Mouse (Mus musculus) liver, adult (tissue): Measurements from ENCODE around the gene Ablim2.

ENCODE experiments used
- GATA4 ChIP-seq: IDR thresholded peaks from 2 replicates; pipeline ENCODE4 v1.6.1; 2014; ENCODE audit warnings: mild to moderate bottlenecking, low read length; ENCODE audit not compliant: insufficient replicate concordance

Ablim2 gene

GRCm38 (mm10) chr5:35870408-35871012, 112.8 kb downstream of the Ablim2 start:
- TF ChIP-seq GATA4, result no peak

DNA sequence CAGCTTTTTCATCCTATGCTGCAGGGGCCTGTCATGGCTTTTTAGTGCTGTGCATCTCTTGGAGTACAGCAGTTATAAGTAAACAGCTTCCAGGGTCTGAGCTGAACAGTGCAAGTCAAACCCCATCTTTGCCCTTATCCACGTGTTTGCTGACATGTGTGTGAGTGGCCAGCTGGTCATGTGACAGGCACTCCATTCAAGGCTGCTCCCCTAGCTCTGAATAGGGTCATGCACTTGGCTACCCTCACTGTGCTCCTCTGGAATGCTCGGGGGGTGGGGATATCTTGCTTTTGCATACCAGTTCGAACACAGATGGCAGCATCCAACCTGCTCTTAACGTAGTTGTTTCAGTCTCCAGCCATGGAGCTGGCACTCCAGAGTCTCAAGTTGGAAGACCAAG, 115.7 kb downstream of the Ablim2 start:
- TF ChIP-seq GATA4, result no peak

GRCm38 (mm10) chr5:35876236-35876635, 118.6 kb downstream of the Ablim2 start:
- TF ChIP-seq GATA4, result no peak

- TF ChIP-seq GATA4, result no peak
These were observed 121.5 kb downstream of the Ablim2 start for GRCm38 (mm10) chr5:35879199-35879598.

DNA sequence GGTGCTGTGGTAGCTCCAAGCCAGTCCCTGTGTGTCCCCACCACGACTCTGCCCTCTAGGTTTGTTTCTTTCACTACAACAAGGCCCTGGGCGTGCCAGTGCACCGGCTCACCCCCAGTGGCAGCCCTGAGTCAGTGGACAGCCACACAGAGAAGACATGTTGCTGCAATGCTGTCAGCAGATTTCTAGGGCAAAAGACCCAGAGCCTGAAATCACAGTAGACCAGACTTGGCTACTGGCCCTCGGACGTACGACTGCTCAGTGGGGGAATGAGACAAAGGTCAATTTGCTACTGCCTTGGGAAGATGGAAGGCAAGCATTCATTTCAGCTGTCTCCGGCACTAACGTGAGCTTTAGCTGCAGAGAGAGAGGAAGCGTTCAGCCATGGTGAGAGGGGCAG, 124.7 kb downstream of the Ablim2 start:
- no peak for TF ChIP-seq GATA4

GRCm38 (mm10) chr5:35884262-35884661, 126.6 kb downstream of the Ablim2 start:
- TF ChIP-seq GATA4, result no peak

DNA sequence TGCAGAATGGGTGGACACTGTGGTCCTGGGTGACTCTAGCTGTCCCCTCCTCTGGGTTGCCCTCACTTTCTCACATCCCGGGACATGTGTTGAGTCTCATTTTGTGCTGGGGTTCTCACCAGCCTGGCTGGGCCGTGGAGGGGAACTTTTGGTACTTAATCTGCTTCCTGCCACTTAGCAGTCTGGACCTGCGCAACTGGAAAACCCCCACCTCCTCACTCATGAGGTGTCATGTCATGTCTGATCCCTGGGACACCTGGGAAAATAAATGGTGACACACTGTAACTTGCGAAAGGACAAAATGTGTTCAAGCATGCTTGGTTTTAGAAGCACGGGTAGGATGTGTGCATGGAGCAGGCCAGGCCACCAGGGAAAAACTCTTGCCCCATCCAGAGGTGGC, 127.0 kb downstream of the Ablim2 start:
- TF ChIP-seq GATA4, result no peak

DNA sequence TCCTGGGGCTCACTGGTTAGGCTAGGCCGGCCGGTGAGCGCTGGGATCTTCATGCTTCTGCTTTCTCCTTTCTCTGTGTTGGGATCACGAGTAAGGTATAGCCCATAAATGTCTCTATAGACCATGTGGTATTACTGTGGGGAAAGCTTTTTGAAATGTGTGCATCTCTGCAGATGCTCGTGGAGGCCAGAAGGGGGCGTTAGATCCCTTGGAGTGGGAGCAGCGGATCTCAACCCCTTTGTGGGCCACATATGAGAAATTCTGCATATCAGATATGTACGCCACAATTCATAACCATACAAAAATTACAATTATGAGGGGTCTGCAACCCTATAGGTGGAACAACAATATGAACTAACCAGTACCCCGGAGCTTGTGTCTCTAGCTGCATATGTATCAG, 131.3 kb downstream of the Ablim2 start:
- no peak for TF ChIP-seq GATA4

- TF ChIP-seq GATA4, result no peak
These were observed 132.0 kb downstream of the Ablim2 start for GRCm38 (mm10) chr5:35889641-35890040.

DNA sequence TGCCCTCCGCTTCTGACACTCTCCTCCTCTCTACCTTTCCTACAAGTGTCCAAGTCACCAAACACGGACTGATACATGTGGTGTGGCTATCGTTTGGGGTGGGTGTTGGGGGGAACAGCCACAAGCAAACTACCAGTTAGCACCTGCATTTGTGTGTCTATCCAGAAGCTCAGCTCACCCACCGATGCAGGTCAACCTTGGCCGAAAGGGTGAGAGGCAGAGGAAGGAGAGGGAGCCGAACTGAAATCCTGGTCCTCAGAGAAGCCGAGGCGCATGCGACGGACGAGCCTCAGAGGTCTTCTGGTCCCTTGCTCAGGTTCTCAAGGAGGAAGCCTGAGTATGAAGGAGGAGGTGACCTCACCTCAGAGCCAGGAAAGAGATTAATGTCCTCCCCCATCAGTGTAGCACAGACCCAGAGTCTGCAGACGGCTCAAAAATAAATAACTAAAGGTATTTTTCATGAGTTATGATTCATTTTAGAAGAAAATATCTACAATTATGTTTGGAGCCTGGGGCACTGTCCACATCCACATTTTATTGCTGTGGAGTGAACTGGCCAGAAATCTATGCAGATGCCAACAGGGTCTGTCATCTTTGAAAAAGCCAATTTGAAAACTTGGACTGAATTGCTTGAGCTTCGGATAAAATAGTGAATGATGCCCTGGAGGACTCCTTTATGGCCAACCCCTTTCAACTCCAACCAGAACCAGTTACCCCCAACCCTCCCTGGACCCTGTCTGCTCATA, 133.5 kb downstream of the Ablim2 start:
- no peak for TF ChIP-seq GATA4

DNA sequence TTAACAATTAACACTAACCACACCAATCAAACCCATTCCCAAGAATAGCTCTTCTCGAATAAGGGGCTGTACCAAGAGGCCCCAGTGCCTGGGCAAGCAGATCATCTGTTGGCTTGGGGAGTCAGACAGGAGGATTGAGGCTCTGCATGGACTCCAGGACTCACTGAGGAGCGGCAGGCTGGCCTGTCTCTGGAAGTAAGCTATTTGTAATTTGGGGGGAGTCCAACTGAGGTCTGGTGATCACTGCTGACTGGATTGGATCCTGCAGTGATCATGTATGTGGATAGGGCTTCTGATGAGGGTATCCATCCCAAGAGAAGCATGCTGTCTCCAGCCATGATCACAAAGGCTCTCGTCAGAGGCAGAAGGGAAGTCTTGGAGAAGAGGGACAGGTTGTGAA, 134.7 kb downstream of the Ablim2 start:
- TF ChIP-seq GATA4, result no peak

GRCm38 (mm10) chr5:35893093-35893804, 135.6 kb downstream of the Ablim2 start, which contains the start of gene Afap1:
Gene Afap1 (plus strand): TSS chr5:35893319.
- no peak for TF ChIP-seq GATA4

GRCm38 (mm10) chr5:35893805-35894260, 136.2 kb downstream of the Ablim2 start:
- TF ChIP-seq GATA4, result no peak

- no peak for TF ChIP-seq GATA4
These were observed 136.8 kb downstream of the Ablim2 start for GRCm38 (mm10) chr5:35894295-35895047.

GRCm38 (mm10) chr5:35895926-35896325, 138.2 kb downstream of the Ablim2 start:
- no peak for TF ChIP-seq GATA4

DNA sequence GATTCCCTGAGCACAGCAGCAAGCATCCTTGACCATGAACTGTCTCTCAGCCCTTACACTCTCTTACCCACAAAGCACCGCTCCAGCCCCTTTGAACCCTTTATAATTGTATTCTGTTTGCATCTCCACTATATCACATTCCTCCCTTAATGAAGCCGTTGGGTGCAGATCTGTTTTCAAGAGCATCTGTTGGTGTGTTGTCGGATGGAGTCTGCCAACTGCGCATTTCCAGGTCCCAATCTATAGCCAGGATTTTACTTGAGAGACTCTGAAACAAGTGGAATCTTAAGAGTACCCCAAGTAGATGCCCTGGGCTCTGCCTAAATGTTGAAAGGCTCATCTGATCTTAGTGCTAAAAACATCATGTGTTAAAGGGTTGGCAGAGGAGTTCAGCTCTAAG, 138.9 kb downstream of the Ablim2 start:
- TF ChIP-seq GATA4, result no peak

DNA sequence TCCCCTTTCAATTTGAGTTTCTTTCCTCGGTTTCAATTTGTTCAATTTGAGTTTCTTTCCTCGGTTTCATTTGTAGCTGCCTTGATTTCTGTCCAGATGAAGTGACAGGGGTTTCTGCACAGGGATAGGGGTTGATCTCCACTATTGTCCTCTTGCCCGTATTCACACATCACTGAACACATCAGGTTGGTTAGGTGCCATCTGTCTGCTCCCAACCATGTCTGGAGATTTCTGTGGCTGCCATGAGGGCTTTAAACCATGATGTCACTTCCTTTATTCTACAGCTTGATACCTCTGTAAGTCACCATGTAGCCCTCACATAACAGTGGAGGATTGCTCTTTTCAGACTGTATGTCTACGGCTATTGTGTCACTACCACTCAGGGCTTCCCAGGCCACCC, 139.5 kb downstream of the Ablim2 start:
- TF ChIP-seq GATA4, result no peak
